Mouse (Mus musculus) CH12.LX (cell line): ENCODE results near the gene Mob4. TPM values are rescaled to one million over a fixed set of nuclear protein-coding genes. Genes with fewer than 3 reads are reported as not detected.
"Not testable (repeated sequence)": the region's sequence is repeated elsewhere in the genome, so short reads cannot be mapped to it uniquely, and the experiment has no call there.

Experiments used
- DNase-seq: peaks from one replicate; pipeline ENCODE4 v3.0.0-alpha.2; 2013; ENCODE audit errors: extremely low read depth
- H3K27ac ChIP-seq: 2 replicates; pipeline ENCODE4 v1.5.1; 2012; ENCODE audit warnings: low read depth, mild to moderate bottlenecking, control low read depth, moderate library complexity; ENCODE audit not compliant: insufficient read depth
- H3K27me3 ChIP-seq: replicated peaks from 2 replicates; pipeline ENCODE3; 2012; ENCODE audit warnings: inconsistent platforms
- H3K36me3 ChIP-seq, 2 experiments: replicated peaks in 1 of 2; 2 replicates each; pipeline versions ENCODE3 to v1.6.1; 2012; ENCODE audit warnings: inconsistent platforms in 1 of 2, low read length in 1 of 2, mild to moderate bottlenecking in 1 of 2, mixed read lengths in 1 of 2, moderate library complexity in 1 of 2; ENCODE audit not compliant: control insufficient read depth in 1 of 2, insufficient read depth in 1 of 2
- H3K4me1 ChIP-seq, 2 experiments: 2 replicates each; pipeline ENCODE4 v1.6.1; 2012; ENCODE audit warnings: inconsistent platforms in 1 of 2, moderate library complexity in 1 of 2; ENCODE audit not compliant: insufficient read depth in 2 of 2, control insufficient read depth in 1 of 2
- H3K4me2 ChIP-seq: 2 replicates; pipeline ENCODE4 v1.6.1; 2012; ENCODE audit warnings: low read depth, mild to moderate bottlenecking, control low read depth; ENCODE audit not compliant: poor library complexity, insufficient read depth, severe bottlenecking
- H3K4me3 ChIP-seq, 3 experiments: fragments of 150-350 bp in 1 of 3; sonication (generic) in 1 of 3; replicated peaks in 1 of 3; 2 replicates each; pipeline versions ENCODE3 to v1.5.1; 2011 to 2012; ENCODE audit warnings: low read depth in 2 of 3, low read length in 2 of 3, mild to moderate bottlenecking in 2 of 3, moderate library complexity in 2 of 3, control low read depth in 1 of 3, improper control_type of control experiment in 1 of 3, inconsistent platforms in 1 of 3, mixed read lengths in 1 of 3; ENCODE audit not compliant: poor library complexity in 1 of 3
- H3K79me2 ChIP-seq: replicated peaks from 2 replicates; pipeline ENCODE4 v1.6.1; 2012; ENCODE audit warnings: mild to moderate bottlenecking, moderate library complexity; ENCODE audit not compliant: control insufficient read depth, poor library complexity, insufficient read depth, severe bottlenecking; ENCODE audit errors: extremely low read depth
- H3K9ac ChIP-seq: 2 replicates; pipeline ENCODE4 v1.6.1; 2012; ENCODE audit warnings: low read depth, mild to moderate bottlenecking, control low read depth, moderate library complexity; ENCODE audit not compliant: insufficient read depth
- H3K9me3 ChIP-seq: replicated peaks from 2 replicates; pipeline ENCODE3; 2012; ENCODE audit warnings: low read length, inconsistent platforms, mixed read lengths
- BHLHE40 ChIP-seq: IDR thresholded peaks from 2 replicates; pipeline ENCODE4 v1.6.1; 2011; ENCODE audit warnings: mild to moderate bottlenecking, low read depth, low read length, improper control_type of control experiment
- CTCF ChIP-seq, 2 experiments: IDR thresholded peaks in 1 of 2; conservative IDR thresholded peaks in 1 of 2; 2 replicates each; pipeline ENCODE4 v1.5.1; 2011 to 2012; ENCODE audit warnings: low read depth in 2 of 2, low read length in 2 of 2, improper control_type of control experiment in 1 of 2, inconsistent platforms in 1 of 2, mild to moderate bottlenecking in 1 of 2, moderate library complexity in 1 of 2
- ELF1 ChIP-seq: IDR thresholded peaks from 2 replicates; pipeline ENCODE4 v1.6.1; 2014; ENCODE audit warnings: low read depth, mild to moderate bottlenecking, inconsistent platforms, low read length, improper control_type of control experiment
- HCFC1 ChIP-seq: IDR thresholded peaks from 2 replicates; pipeline ENCODE4 v1.6.1; 2012; ENCODE audit warnings: low read depth, mild to moderate bottlenecking, inconsistent platforms, low read length, improper control_type of control experiment
- JUN ChIP-seq: IDR thresholded peaks from 2 replicates; pipeline ENCODE4 v1.6.1; 2011; ENCODE audit warnings: low read depth, mild to moderate bottlenecking, low read length, improper control_type of control experiment, moderate library complexity; ENCODE audit not compliant: insufficient read depth
- KAT2A ChIP-seq: IDR thresholded peaks from 2 replicates; pipeline ENCODE4 v1.6.1; 2012; ENCODE audit warnings: low read length, improper control_type of control experiment, inconsistent platforms; ENCODE audit not compliant: insufficient replicate concordance
- MAFK ChIP-seq: IDR thresholded peaks from 2 replicates; pipeline ENCODE4 v1.6.1; 2011; ENCODE audit warnings: low read length, improper control_type of control experiment; ENCODE audit not compliant: insufficient replicate concordance
- MXI1 ChIP-seq: IDR thresholded peaks from 2 replicates; pipeline ENCODE4 v1.6.1; 2011; ENCODE audit warnings: mild to moderate bottlenecking, low read depth, low read length, improper control_type of control experiment
- NRF1 ChIP-seq: IDR thresholded peaks from 2 replicates; pipeline ENCODE4 v1.6.1; 2014; ENCODE audit warnings: low read depth, mild to moderate bottlenecking, inconsistent platforms, low read length, improper control_type of control experiment, moderate library complexity
- POLR2A ChIP-seq: IDR thresholded peaks from 2 replicates; pipeline ENCODE4 v1.6.1; 2011; ENCODE audit warnings: low read depth, mild to moderate bottlenecking, improper control_type of control experiment, low read length
- POLR2AphosphoS2 ChIP-seq: IDR thresholded peaks from 2 replicates; pipeline ENCODE4 v1.6.1; 2011; ENCODE audit warnings: low read depth, low read length, improper control_type of control experiment
- SIN3A ChIP-seq: IDR thresholded peaks from 2 replicates; pipeline ENCODE4 v1.6.1; 2012; ENCODE audit warnings: low read length, improper control_type of control experiment, inconsistent platforms
- TBP ChIP-seq: conservative IDR thresholded peaks from 2 replicates; pipeline ENCODE4 v1.6.1; 2011; ENCODE audit warnings: low read depth, low read length, improper control_type of control experiment
- TCF12 ChIP-seq: IDR thresholded peaks from 2 replicates; pipeline ENCODE4 v1.6.1; 2014; ENCODE audit warnings: low read depth, mild to moderate bottlenecking, inconsistent platforms, low read length, improper control_type of control experiment
- ZC3H11A ChIP-seq: IDR thresholded peaks from 2 replicates; pipeline ENCODE4 v1.6.1; 2012; ENCODE audit warnings: low read depth, mild to moderate bottlenecking, inconsistent platforms, low read length, improper control_type of control experiment
- ZKSCAN1 ChIP-seq: IDR thresholded peaks from 2 replicates; pipeline ENCODE4 v1.6.1; 2012; ENCODE audit warnings: low read depth, inconsistent platforms, low read length, improper control_type of control experiment, borderline replicate concordance
- ZNF384 ChIP-seq: IDR thresholded peaks from 2 replicates; pipeline ENCODE4 v1.6.1; 2012; ENCODE audit warnings: low read depth, low read length, improper control_type of control experiment, inconsistent platforms
- dilution Hi-C: fragments of 300-500 bp; cut with MboI; formaldehyde crosslinking; loops from 2 replicates; pipeline ENCODE4 v1.14.3; 2020; ENCODE audit warnings: low sequenced_read_pairs; ENCODE audit not compliant: extremely low pct_unique_long_range_greater_than_20kb, extremely low pct_ligation_motif_present
- in situ Hi-C: fragments of 300-500 bp; cut with MboI; formaldehyde crosslinking; loops from 3 replicates; pipeline ENCODE4 v1.14.3; 2019; ENCODE audit warnings: low sequenced_read_pairs, low pct_ligation_motif_present, low pct_unique_long_range_greater_than_20kb, mixed read lengths
- polyA plus RNA-seq: library from polyadenylated mRNA; unstranded; fragments of >175 nt; gene quantifications from 2 replicates; pipeline ENCODE4 v1.2.1, GENCODE M21; 2012; ENCODE audit warnings: low read depth; ENCODE audit not compliant: insufficient read length
- total RNA-seq, 2 experiments: library from RNA; depleted of rRNA; stranded (reverse); fragments of 300-350 nt in 1 of 2; fragments of >200 nt in 1 of 2; gene quantifications; 2 replicates each; pipeline ENCODE4 v1.2.3; 2012 to 2014

Mob4 gene
- total and polyA plus RNA-seq, 3 experiments, result 12.3 to 49.5 (median 34.1) TPM

DNA sequence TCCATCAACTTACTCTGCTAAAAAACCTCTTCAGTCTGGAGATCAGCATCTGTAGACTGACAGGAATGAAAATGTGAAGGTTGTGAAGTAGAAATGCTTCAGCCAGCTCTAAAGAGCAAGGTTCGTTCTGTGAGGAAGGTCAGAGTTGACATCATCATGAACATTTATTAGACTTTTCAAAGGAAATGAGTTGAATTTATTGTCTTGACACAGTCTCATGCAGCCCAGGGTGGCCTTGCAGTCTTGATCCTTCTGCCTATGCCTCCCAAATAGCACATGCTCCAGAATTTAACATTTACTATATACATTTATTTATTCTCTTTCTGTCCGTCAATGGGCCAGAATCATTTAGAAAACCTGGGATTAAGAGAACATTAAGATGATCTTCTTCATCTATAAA is 7.5 kb upstream of the Mob4 start:
- in situ Hi-C loops, result no loop called here
- H3K4me3 ChIP-seq, result no peak overlapping the region

DNA sequence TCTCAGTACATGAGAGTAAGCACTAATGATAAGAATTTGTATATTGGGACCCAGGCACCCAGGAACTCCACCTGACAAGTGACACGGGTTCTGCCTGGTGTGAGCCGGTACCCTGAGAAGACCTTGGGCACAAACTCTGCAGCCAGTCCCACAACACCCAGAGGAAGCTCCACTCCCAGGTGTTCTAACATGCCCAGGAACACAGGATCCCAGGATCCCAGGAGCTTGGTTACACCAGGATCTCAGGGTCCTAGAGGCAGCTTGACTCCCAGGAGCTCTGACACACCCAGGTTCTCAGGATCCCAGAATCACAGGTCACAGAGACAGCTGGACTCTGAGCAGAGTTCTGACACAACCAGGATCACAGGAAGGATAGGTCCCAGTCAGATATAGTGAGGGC is 6.9 kb upstream of the Mob4 start:
- H3K4me2 ChIP-seq, H3K27ac ChIP-seq, H3K27me3 ChIP-seq, H3K79me2 ChIP-seq, H3K9ac ChIP-seq, H3K9me3 ChIP-seq, dilution Hi-C loops, H3K4me3 ChIP-seq, in situ Hi-C loops, DNase-seq, H3K36me3 ChIP-seq, H3K4me1 ChIP-seq: not testable (repeated sequence)

More for the DNA sequence above, 7.5 kb upstream of the Mob4 start:
- DNase-seq, result no peak
- TF ChIP-seq NRF1 (no peak), KAT2A (no peak), ZKSCAN1 (no peak), MXI1 (no peak), TBP (no peak), BHLHE40 (no peak), ZNF384 (no peak), CTCF (conservative IDR thresholded peaks at IDR 0.05 in 1 of 2, IDR thresholded peaks at IDR 0.05 in 1 of 2; ENCODE audit: low read depth in 2 of 2, low read length in 2 of 2) (no peak)
- TF ChIP-seq, all 38 proteins: peak for 0
- peaks cover 3% of the 10 kb centered on the region for H3K9me3 ChIP-seq
- no peaks in the 10 kb centered on the region for H3K36me3 ChIP-seq
- H3K4me1 ChIP-seq, result peaks cover 3% of the 10 kb centered on the region in 2 experiments
- H3K9ac ChIP-seq, result no peak overlapping the region
- H3K4me2 ChIP-seq, result no peak overlapping the region
- dilution Hi-C loops, result no loop called here
- H3K79me2 ChIP-seq, result no peaks in the 10 kb centered on the region
- no peaks in the 10 kb centered on the region for H3K27me3 ChIP-seq
- H3K27ac ChIP-seq, result no peak overlapping the region

DNA sequence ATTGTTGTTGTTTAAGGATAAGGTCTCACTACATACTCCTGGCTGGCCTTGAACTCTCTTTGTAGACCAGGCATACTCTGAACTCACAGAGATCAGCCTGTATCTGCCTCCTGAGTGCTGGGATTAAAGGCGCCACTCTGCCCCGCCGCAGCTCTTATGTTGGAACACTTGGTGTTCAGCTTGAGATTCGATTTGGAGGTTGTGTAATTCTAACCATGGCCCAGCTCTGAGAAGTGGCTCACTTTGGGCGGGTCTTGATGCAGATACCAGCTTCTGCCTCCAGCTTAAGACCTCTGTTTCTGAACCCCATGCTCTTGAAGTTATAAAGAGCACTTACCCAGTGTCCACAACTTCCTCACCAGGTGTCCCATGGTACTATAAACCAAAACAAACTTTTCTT is 1.3 kb upstream of the Mob4 start:
- no peaks in the 10 kb centered on the region for H3K9me3 ChIP-seq
- no peak overlapping the region for H3K9ac ChIP-seq
- H3K36me3 ChIP-seq, result peaks cover 0 to 14% of the 10 kb centered on the region in 2 experiments
- peaks cover 3 to 30% of the 10 kb centered on the region in 2 experiments for H3K4me1 ChIP-seq
- dilution Hi-C loops (no loop called here), in situ Hi-C loops (no loop called here)
- peaks cover 31% of the 10 kb centered on the region for H3K79me2 ChIP-seq
- DNase-seq, result no peak
- no peak overlapping the region for H3K4me2 ChIP-seq
- H3K27me3 ChIP-seq, result no peaks in the 10 kb centered on the region
- H3K4me3 ChIP-seq, result no peak overlapping the region
- H3K27ac ChIP-seq, result no peak overlapping the region
- TF ChIP-seq TBP (no peak), TCF12 (no peak), POLR2A (no peak), HCFC1 (no peak), MAFK (no peak), ELF1 (no peak), SIN3A (no peak), POLR2AphosphoS2 (no peak), ZC3H11A (no peak), JUN (no peak)
